11 mouse cellular contexts compared by ENCODE assay signal in the genomic region with DNA sequence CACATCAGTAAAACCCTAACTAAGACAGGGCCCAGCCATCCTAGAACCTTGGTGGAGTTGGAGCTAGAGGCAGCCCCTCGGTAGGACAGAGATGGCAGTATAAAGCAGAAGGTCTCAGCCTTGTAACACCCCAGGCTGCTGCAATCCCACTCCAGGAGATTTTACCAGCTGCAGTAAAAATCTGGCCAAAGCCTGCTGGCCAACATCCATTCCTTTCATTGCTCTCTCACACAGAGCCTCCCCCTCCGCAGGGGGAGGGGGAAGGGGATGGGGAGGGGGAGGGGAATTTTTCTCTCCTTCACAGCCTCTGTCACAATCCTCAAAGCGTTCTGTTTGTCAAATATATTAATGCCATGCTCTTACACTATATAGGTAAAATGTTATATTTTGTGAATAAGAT. TPM values are rescaled to one million over a fixed set of nuclear protein-coding genes. Genes with fewer than 3 reads are reported as not detected.
A peak's percentile ranks its signal among the peaks of the same experiment; 100 is the strongest.
DNase-seq lines count a peak whose midpoint lies in the region; ATAC-seq lines count a peak whose summit lies in the region.
"Had no signal": no experiment of that assay in that cellular context is flagged by ENCODE, and none has a peak within 500 bp of the region (broad histone marks: within the 10 kb centered on the region; RNA-seq: fewer than 3 reads in every experiment).

No protein-coding gene starts in this region.

- peaks cover 21% of the 10 kb centered on the region for H3K36me3 ChIP-seq in embryonic facial prominence, embryonic 14.5 days (ENCODE audit: control insufficient read depth, insufficient read depth, low read length)
- H3K36me3 ChIP-seq in embryonic facial prominence, embryonic 10.5 days (replicated peaks) = peaks cover 20% of the 10 kb centered on the region
- H3K36me3 ChIP-seq in midbrain, embryonic 10.5 days = peaks cover 28% of the 10 kb centered on the region
- peaks cover 27% of the 10 kb centered on the region for H3K36me3 ChIP-seq in midbrain, embryonic 13.5 days
- peaks cover 29% of the 10 kb centered on the region for H3K36me3 ChIP-seq in hindbrain, embryonic 15.5 days
- H3K36me3 ChIP-seq in neural tube, embryonic 14.5 days (ENCODE audit: control insufficient read depth, insufficient read depth, low read length) = 0 out of 2 replicates have a peak, but pooled peaks cover 3% of the 10 kb centered on the region

- peak; percentile 33 for DNase-seq in embryonic facial prominence, embryonic 14.5 days (ENCODE audit: low spot score)
- no peak for DNase-seq in embryonic facial prominence, embryonic 10.5 days (ENCODE audit: low spot score)
- DNase-seq in midbrain, embryonic 10.5 days (ENCODE audit: low spot score) = no peak
- DNase-seq in urinary bladder, adult 18-20 months (ENCODE audit: low spot score in 2 of 2) = no peak
- no peak for DNase-seq in thymus, postnatal 10 days (ENCODE audit: low spot score in 2 of 2)
- DNase-seq: kidney, adult 11 months; liver; spleen, adult 18-20 months had no signal

- H3K9ac ChIP-seq in embryonic facial prominence, embryonic 14.5 days (ENCODE audit: low read depth, low read length) = no peak overlapping the region
- no peak overlapping the region for H3K9ac ChIP-seq in midbrain, embryonic 13.5 days (replicated peaks)
- H3K9ac ChIP-seq in hindbrain, embryonic 15.5 days = no peak overlapping the region
- no peak overlapping the region for H3K9ac ChIP-seq in neural tube, embryonic 14.5 days (replicated peaks; ENCODE audit: low read depth, low read length)

- ATAC-seq in embryonic facial prominence, embryonic 14.5 days (ENCODE audit: low read depth) = no peak
- no peak for ATAC-seq in midbrain, embryonic 13.5 days
- ATAC-seq in hindbrain, embryonic 15.5 days (ENCODE audit: low FRiP score, low read depth) = peak; percentile 69
- peak; percentile 54; the same call in 1 of the 2 replicates for ATAC-seq in neural tube, embryonic 14.5 days (ENCODE audit: low read depth)

- H3K27ac ChIP-seq in embryonic facial prominence, embryonic 14.5 days (replicated peaks; ENCODE audit: low read depth, low read length) = no peak overlapping the region
- no peak overlapping the region for H3K27ac ChIP-seq in embryonic facial prominence, embryonic 10.5 days (replicated peaks)
- 0 out of 2 replicates have a peak overlapping the region, but pooled peaks have one; percentile 23 for H3K27ac ChIP-seq in midbrain, embryonic 10.5 days (replicated peaks)
- no peak overlapping the region for H3K27ac ChIP-seq in midbrain, embryonic 13.5 days
- H3K27ac ChIP-seq in hindbrain, embryonic 15.5 days (replicated peaks) = no peak overlapping the region
- H3K27ac ChIP-seq in neural tube, embryonic 14.5 days (ENCODE audit: low read depth, low read length) = no peak overlapping the region

- no peaks in the 10 kb centered on the region for H3K9me3 ChIP-seq in embryonic facial prominence, embryonic 14.5 days (ENCODE audit: control insufficient read depth, low read length)
- H3K9me3 ChIP-seq in embryonic facial prominence, embryonic 10.5 days = no peaks in the 10 kb centered on the region
- H3K9me3 ChIP-seq in midbrain, embryonic 10.5 days (replicated peaks) = no peaks in the 10 kb centered on the region
- no peaks in the 10 kb centered on the region for H3K9me3 ChIP-seq in midbrain, embryonic 13.5 days
- no peaks in the 10 kb centered on the region for H3K9me3 ChIP-seq in hindbrain, embryonic 15.5 days
- no peaks in the 10 kb centered on the region for H3K9me3 ChIP-seq in neural tube, embryonic 14.5 days (ENCODE audit: control insufficient read depth, low read length)

- no peaks in the 10 kb centered on the region for H3K27me3 ChIP-seq in embryonic facial prominence, embryonic 14.5 days (replicated peaks; ENCODE audit: control insufficient read depth, insufficient read depth, low read length)
- H3K27me3 ChIP-seq in embryonic facial prominence, embryonic 10.5 days (replicated peaks; ENCODE audit: low read depth, poor library complexity, severe bottlenecking) = no peaks in the 10 kb centered on the region
- H3K27me3 ChIP-seq in midbrain, embryonic 10.5 days (ENCODE audit: low read depth, poor library complexity, severe bottlenecking) = no peaks in the 10 kb centered on the region
- no peaks in the 10 kb centered on the region for H3K27me3 ChIP-seq in midbrain, embryonic 13.5 days
- H3K27me3 ChIP-seq in hindbrain, embryonic 15.5 days = no peaks in the 10 kb centered on the region
- no peaks in the 10 kb centered on the region for H3K27me3 ChIP-seq in neural tube, embryonic 14.5 days (ENCODE audit: control insufficient read depth, insufficient read depth, low read length)

- no peak overlapping the region for H3K4me2 ChIP-seq in embryonic facial prominence, embryonic 14.5 days (ENCODE audit: low read depth, low read length)
- no peak overlapping the region for H3K4me2 ChIP-seq in midbrain, embryonic 13.5 days (replicated peaks)
- H3K4me2 ChIP-seq in hindbrain, embryonic 15.5 days = no peak overlapping the region
- H3K4me2 ChIP-seq in neural tube, embryonic 14.5 days (ENCODE audit: low read depth, low read length) = no peak overlapping the region

- 42% methylated on average over 3 of the region's 3 CpGs for WGBS in embryonic facial prominence, embryonic 14.5 days
- 45% methylated on average over 3 of the region's 3 CpGs for WGBS in embryonic facial prominence, embryonic 10.5 days
- WGBS in midbrain, embryonic 10.5 days = 38% methylated on average over 3 of the region's 3 CpGs
- WGBS in midbrain, embryonic 13.5 days = 25% methylated on average over 3 of the region's 3 CpGs
- WGBS in hindbrain, embryonic 15.5 days = 26% methylated on average over 3 of the region's 3 CpGs
- WGBS in neural tube, embryonic 14.5 days = 9% methylated on average over 3 of the region's 3 CpGs

- no peak overlapping the region for H3K4me3 ChIP-seq in embryonic facial prominence, embryonic 14.5 days (ENCODE audit: low read depth, low read length)
- H3K4me3 ChIP-seq in embryonic facial prominence, embryonic 10.5 days = no peak overlapping the region
- H3K4me3 ChIP-seq in midbrain, embryonic 10.5 days = no peak overlapping the region
- no peak overlapping the region for H3K4me3 ChIP-seq in midbrain, embryonic 13.5 days (replicated peaks)
- H3K4me3 ChIP-seq in hindbrain, embryonic 15.5 days = no peak overlapping the region
- no peak overlapping the region for H3K4me3 ChIP-seq in neural tube, embryonic 14.5 days (ENCODE audit: low read depth, low read length)

- peaks cover 5% of the 10 kb centered on the region for H3K4me1 ChIP-seq in embryonic facial prominence, embryonic 14.5 days (ENCODE audit: control insufficient read depth, insufficient read depth, low read length)
- H3K4me1 ChIP-seq in embryonic facial prominence, embryonic 10.5 days = peaks cover 14% of the 10 kb centered on the region
- peaks cover 19% of the 10 kb centered on the region for H3K4me1 ChIP-seq in midbrain, embryonic 10.5 days
- H3K4me1 ChIP-seq in midbrain, embryonic 13.5 days (replicated peaks) = peaks cover 10% of the 10 kb centered on the region
- H3K4me1 ChIP-seq in hindbrain, embryonic 15.5 days (replicated peaks) = peaks cover 3% of the 10 kb centered on the region; the same call in 1 of the 2 replicates
- H3K4me1 ChIP-seq in neural tube, embryonic 14.5 days (ENCODE audit: control insufficient read depth, insufficient read depth, low read length) = no peaks in the 10 kb centered on the region

RNA-seq across cellular contexts. Expression of a gene that starts 21.2 kb away (rescaled TPM):
- 86.1 and 98.0 TPM in 2 replicates for polyA plus RNA-seq in embryonic facial prominence, embryonic 14.5 days (2014; fragmentation: Nextera tagmentation; extraction: Ambion mirVana)
- polyA plus RNA-seq in embryonic facial prominence, embryonic 10.5 days (2016; fragmentation: Nextera tagmentation; extraction: Ambion mirVana) = 133 and 139 TPM in 2 replicates
- polyA plus RNA-seq in midbrain, embryonic 10.5 days (2016; fragmentation: Nextera tagmentation; extraction: Ambion mirVana) = 144 and 150 TPM in 2 replicates
- polyA plus RNA-seq in midbrain, embryonic 13.5 days (2015; fragmentation: Nextera tagmentation; extraction: Ambion mirVana) = 115 and 119 TPM in 2 replicates
- polyA plus RNA-seq in hindbrain, embryonic 15.5 days (2015; fragmentation: Nextera tagmentation; extraction: Ambion mirVana) = 92.6 and 99.3 TPM in 2 replicates
- 103 and 108 TPM in 2 replicates for polyA plus RNA-seq in neural tube, embryonic 14.5 days (2014; fragmentation: Nextera tagmentation; extraction: Ambion mirVana)

RNA-seq across cellular contexts. Expression of a gene that starts 26.9 kb away (rescaled TPM):
- 0.10 TPM in 1 of 2 replicates, not detected in the other for polyA plus RNA-seq in embryonic facial prominence, embryonic 14.5 days (2014; fragmentation: Nextera tagmentation; extraction: Ambion mirVana)
- not detected in 2 replicates for polyA plus RNA-seq in embryonic facial prominence, embryonic 10.5 days (2016; fragmentation: Nextera tagmentation; extraction: Ambion mirVana)
- polyA plus RNA-seq in midbrain, embryonic 10.5 days (2016; fragmentation: Nextera tagmentation; extraction: Ambion mirVana) = not detected in 2 replicates
- polyA plus RNA-seq in midbrain, embryonic 13.5 days (2015; fragmentation: Nextera tagmentation; extraction: Ambion mirVana) = 0.11 TPM in 1 of 2 replicates, not detected in the other
- polyA plus RNA-seq in hindbrain, embryonic 15.5 days (2015; fragmentation: Nextera tagmentation; extraction: Ambion mirVana) = 0.19 TPM in 1 of 2 replicates, not detected in the other
- polyA plus RNA-seq in neural tube, embryonic 14.5 days (2014; fragmentation: Nextera tagmentation; extraction: Ambion mirVana) = 0.15 and 0.18 TPM in 2 replicates

RNA-seq across cellular contexts. Expression of a gene that starts 50.7 kb away (rescaled TPM):
- 0.09 TPM in 1 of 2 replicates, not detected in the other for polyA plus RNA-seq in embryonic facial prominence, embryonic 14.5 days (2014; fragmentation: Nextera tagmentation; extraction: Ambion mirVana)
- not detected in 2 replicates for polyA plus RNA-seq in embryonic facial prominence, embryonic 10.5 days (2016; fragmentation: Nextera tagmentation; extraction: Ambion mirVana)
- polyA plus RNA-seq in midbrain, embryonic 10.5 days (2016; fragmentation: Nextera tagmentation; extraction: Ambion mirVana) = not detected in 2 replicates
- 0.09 TPM in 1 of 2 replicates, not detected in the other for polyA plus RNA-seq in midbrain, embryonic 13.5 days (2015; fragmentation: Nextera tagmentation; extraction: Ambion mirVana)
- 0.12 TPM in 1 of 2 replicates, not detected in the other for polyA plus RNA-seq in hindbrain, embryonic 15.5 days (2015; fragmentation: Nextera tagmentation; extraction: Ambion mirVana)
- polyA plus RNA-seq in neural tube, embryonic 14.5 days (2014; fragmentation: Nextera tagmentation; extraction: Ambion mirVana) = 0.35 and 0.37 TPM in 2 replicates

RNA-seq across cellular contexts. Expression of a gene that starts 51.2 kb away (rescaled TPM):
- polyA plus RNA-seq in embryonic facial prominence, embryonic 14.5 days (2014; fragmentation: Nextera tagmentation; extraction: Ambion mirVana) = 2.3 and 2.7 TPM in 2 replicates
- 0.04 and 0.11 TPM in 2 replicates for polyA plus RNA-seq in embryonic facial prominence, embryonic 10.5 days (2016; fragmentation: Nextera tagmentation; extraction: Ambion mirVana)
- 0.15 and 0.17 TPM in 2 replicates for polyA plus RNA-seq in midbrain, embryonic 10.5 days (2016; fragmentation: Nextera tagmentation; extraction: Ambion mirVana)
- 0.38 and 0.49 TPM in 2 replicates for polyA plus RNA-seq in midbrain, embryonic 13.5 days (2015; fragmentation: Nextera tagmentation; extraction: Ambion mirVana)
- polyA plus RNA-seq in hindbrain, embryonic 15.5 days (2015; fragmentation: Nextera tagmentation; extraction: Ambion mirVana) = 0.97 and 1.1 TPM in 2 replicates
- 2.6 and 3.1 TPM in 2 replicates for polyA plus RNA-seq in neural tube, embryonic 14.5 days (2014; fragmentation: Nextera tagmentation; extraction: Ambion mirVana)

Comparison
In these comparisons a context has a peak if more than half of its experiments do, and no peak if none do; other contexts are left out.
1. ATAC-seq: peak in hindbrain, embryonic 15.5 days (single experiment) and neural tube, embryonic 14.5 days (single experiment); none in embryonic facial prominence, embryonic 14.5 days (single experiment) and midbrain, embryonic 13.5 days (single experiment).